Mouse (Mus musculus) ES-Bruce4 (cell line): ENCODE measurements around the gene Tbc1d30. TPM values are rescaled to one million over a fixed set of nuclear protein-coding genes. Genes with fewer than 3 reads are reported as not detected.

Source experiments
- H3K27ac ChIP-seq: 2 replicates; pipeline ENCODE4 v1.5.1; 2012; ENCODE audit warnings: low read length, inconsistent platforms; ENCODE audit not compliant: insufficient read depth
- H3K27me3 ChIP-seq: 2 replicates; pipeline ENCODE4 v1.6.1; 2012; ENCODE audit warnings: mild to moderate bottlenecking, low read length, inconsistent platforms; ENCODE audit not compliant: control insufficient read depth, poor library complexity, insufficient read depth, severe bottlenecking
- H3K36me3 ChIP-seq: 2 replicates; pipeline ENCODE4 v1.6.1; 2012; ENCODE audit warnings: inconsistent platforms, mild to moderate bottlenecking, low read length, moderate library complexity; ENCODE audit not compliant: control insufficient read depth, poor library complexity, insufficient read depth, severe bottlenecking
- H3K4me1 ChIP-seq: one replicate; pipeline ENCODE4 v1.8.1; 2011; ENCODE audit warnings: low read length; ENCODE audit not compliant: control insufficient read depth, insufficient read depth
- H3K4me3 ChIP-seq: 2 replicates; pipeline ENCODE4 v1.5.1; 2011; ENCODE audit warnings: low read depth, mild to moderate bottlenecking, low read length
- H3K9ac ChIP-seq: 2 replicates; pipeline ENCODE4 v1.6.1; 2012; ENCODE audit warnings: low read depth, mild to moderate bottlenecking, inconsistent platforms; ENCODE audit not compliant: poor library complexity, severe bottlenecking
- H3K9me3 ChIP-seq: replicated peaks from 2 replicates; pipeline ENCODE4 v1.6.1; 2012; ENCODE audit warnings: mild to moderate bottlenecking, low read length, inconsistent platforms; ENCODE audit not compliant: control insufficient read depth, poor library complexity, insufficient read depth, severe bottlenecking
- CTCF ChIP-seq: IDR thresholded peaks from one replicate; pipeline ENCODE4 v1.8.1; 2011; ENCODE audit warnings: low read depth, low read length
- EP300 ChIP-seq: IDR thresholded peaks from 2 replicates; pipeline ENCODE4 v1.6.1; 2011; ENCODE audit warnings: low read depth, low read length; ENCODE audit not compliant: insufficient read depth
- POLR2A ChIP-seq: IDR thresholded peaks from one replicate; pipeline ENCODE4 v1.8.1; 2011; ENCODE audit warnings: low read length; ENCODE audit not compliant: insufficient read depth
- polyA plus RNA-seq: library from polyadenylated mRNA; stranded (reverse); fragments of >200 nt; gene quantifications from 2 replicates; pipeline ENCODE4 v1.2.4, GENCODE M21; 2011; ENCODE audit warnings: low read depth; ENCODE audit not compliant: missing spikeins, insufficient read depth, insufficient read length

Tbc1d30 gene
- polyA plus RNA-seq, 1 experiment: not detected

- Histone ChIP-seq H3K36me3 (no peaks in the 10 kb centered on the region), H3K4me3 (no peak overlapping the region), H3K27ac (no peak overlapping the region), H3K9me3 (no peaks in the 10 kb centered on the region), H3K4me1 (no peaks in the 10 kb centered on the region), H3K27me3 (no peaks in the 10 kb centered on the region), H3K9ac (no peak overlapping the region)
- TF ChIP-seq POLR2A (no peak), EP300 (no peak), CTCF (no peak)
Observed at GRCm38 (mm10) chr10:121227403-121227802, 123.7 kb downstream of the Tbc1d30 start.

GRCm38 (mm10) chr10:121225636-121226035, 125.4 kb downstream of the Tbc1d30 start:
- H3K4me3 ChIP-seq: no peak overlapping the region
- H3K4me1 ChIP-seq: no peaks in the 10 kb centered on the region
- peak; percentile 0 for TF ChIP-seq CTCF
- TF ChIP-seq POLR2A: no peak
- no peak for TF ChIP-seq EP300
- H3K27me3 ChIP-seq: no peaks in the 10 kb centered on the region
- H3K9ac ChIP-seq: no peak overlapping the region
- H3K27ac ChIP-seq: no peak overlapping the region
- no peaks in the 10 kb centered on the region; the same call in 1 of the 2 replicates for H3K9me3 ChIP-seq
- H3K36me3 ChIP-seq: no peaks in the 10 kb centered on the region

- H3K9ac ChIP-seq: no peak overlapping the region
- no peaks in the 10 kb centered on the region for H3K4me1 ChIP-seq
- TF ChIP-seq EP300 (no peak), CTCF (no peak), POLR2A (no peak)
- H3K36me3 ChIP-seq: no peaks in the 10 kb centered on the region
- peaks cover 4% of the 10 kb centered on the region; the same call in 1 of the 2 replicates for H3K9me3 ChIP-seq
- no peak overlapping the region for H3K4me3 ChIP-seq
- no peaks in the 10 kb centered on the region for H3K27me3 ChIP-seq
- H3K27ac ChIP-seq: no peak overlapping the region
Observed at GRCm38 (mm10) chr10:121222881-121223280, 128.2 kb downstream of the Tbc1d30 start.

- H3K4me3 ChIP-seq: no peak overlapping the region
- H3K36me3 ChIP-seq: no peaks in the 10 kb centered on the region
- TF ChIP-seq EP300: no peak
- TF ChIP-seq CTCF: no peak
- no peak for TF ChIP-seq POLR2A
- H3K27ac ChIP-seq: no peak overlapping the region
- no peaks in the 10 kb centered on the region for H3K27me3 ChIP-seq
- H3K9ac ChIP-seq: no peak overlapping the region
- peaks cover 4% of the 10 kb centered on the region; the same call in 1 of the 2 replicates for H3K9me3 ChIP-seq
- H3K4me1 ChIP-seq: no peaks in the 10 kb centered on the region
Observed at GRCm38 (mm10) chr10:121218616-121219015, 132.5 kb downstream of the Tbc1d30 start.

- Histone ChIP-seq H3K9me3 (peaks cover 4% of the 10 kb centered on the region; the same call in 1 of the 2 replicates), H3K27ac (no peak overlapping the region), H3K4me1 (no peaks in the 10 kb centered on the region), H3K27me3 (no peaks in the 10 kb centered on the region), H3K4me3 (no peak overlapping the region), H3K36me3 (no peaks in the 10 kb centered on the region), H3K9ac (no peak overlapping the region)
- TF ChIP-seq EP300: no peak
- TF ChIP-seq POLR2A: no peak
- TF ChIP-seq CTCF: no peak
Observed at GRCm38 (mm10) chr10:121216804-121217203, 134.3 kb downstream of the Tbc1d30 start.

Other genes starting within 250 kb of the Tbc1d30 start
- gene Gns, start 13.8 kb upstream of the Tbc1d30 start, polyA plus RNA-seq: 42.4 and 44.2 TPM in 2 replicates
- 41.7 and 46.6 TPM in 2 replicates for gene Rassf3, start 125.1 kb upstream of the Tbc1d30 start, polyA plus RNA-seq
- gene Tbk1, start 235.5 kb upstream of the Tbc1d30 start, polyA plus RNA-seq: 50.4 and 51.4 TPM in 2 replicates